Mouse (Mus musculus) CH12.LX (cell line): ENCODE measurements around the gene Zkscan7.
"Not testable (repeated sequence)": the region's sequence is repeated elsewhere in the genome, so short reads cannot be mapped to it uniquely, and the experiment has no call there.

ENCODE experiments used
- CTCF ChIP-seq, 2 experiments: IDR thresholded peaks in 1 of 2; conservative IDR thresholded peaks in 1 of 2; 2 replicates each; pipeline ENCODE4 v1.5.1; 2011 to 2012; ENCODE audit warnings: low read depth in 2 of 2, low read length in 2 of 2, improper control_type of control experiment in 1 of 2, inconsistent platforms in 1 of 2, mild to moderate bottlenecking in 1 of 2, moderate library complexity in 1 of 2
- E2F4 ChIP-seq: IDR thresholded peaks from 2 replicates; pipeline ENCODE4 v1.6.1; 2011; ENCODE audit warnings: low read depth, low read length, improper control_type of control experiment; ENCODE audit not compliant: insufficient replicate concordance
- EP300 ChIP-seq: IDR thresholded peaks from 2 replicates; pipeline ENCODE4 v1.6.1; 2011; ENCODE audit warnings: low read length, improper control_type of control experiment
- HCFC1 ChIP-seq: IDR thresholded peaks from 2 replicates; pipeline ENCODE4 v1.6.1; 2012; ENCODE audit warnings: low read depth, mild to moderate bottlenecking, inconsistent platforms, low read length, improper control_type of control experiment
- KAT2A ChIP-seq: IDR thresholded peaks from 2 replicates; pipeline ENCODE4 v1.6.1; 2012; ENCODE audit warnings: low read length, improper control_type of control experiment, inconsistent platforms; ENCODE audit not compliant: insufficient replicate concordance
- MAFK ChIP-seq: IDR thresholded peaks from 2 replicates; pipeline ENCODE4 v1.6.1; 2011; ENCODE audit warnings: low read length, improper control_type of control experiment; ENCODE audit not compliant: insufficient replicate concordance
- MAX ChIP-seq: IDR thresholded peaks from 2 replicates; pipeline ENCODE4 v1.6.1; 2011; ENCODE audit warnings: low read length, improper control_type of control experiment
- MEF2A ChIP-seq: IDR thresholded peaks from 2 replicates; pipeline ENCODE4 v1.6.1; 2014; ENCODE audit warnings: low read depth, mild to moderate bottlenecking, inconsistent platforms, low read length, improper control_type of control experiment, borderline replicate concordance
- MXI1 ChIP-seq: IDR thresholded peaks from 2 replicates; pipeline ENCODE4 v1.6.1; 2011; ENCODE audit warnings: mild to moderate bottlenecking, low read depth, low read length, improper control_type of control experiment
- MYC ChIP-seq: IDR thresholded peaks from 2 replicates; pipeline ENCODE4 v1.6.1; 2011; ENCODE audit warnings: low read depth, mild to moderate bottlenecking, improper control_type of control experiment, low read length
- SMC3 ChIP-seq: IDR thresholded peaks from 2 replicates; pipeline ENCODE4 v1.6.1; 2011; ENCODE audit warnings: low read depth, low read length, improper control_type of control experiment
- USF1 ChIP-seq: IDR thresholded peaks from 2 replicates; pipeline ENCODE4 v1.6.1; 2014; ENCODE audit warnings: low read depth, mild to moderate bottlenecking, inconsistent platforms, low read length, improper control_type of control experiment
- ZKSCAN1 ChIP-seq: IDR thresholded peaks from 2 replicates; pipeline ENCODE4 v1.6.1; 2012; ENCODE audit warnings: low read depth, inconsistent platforms, low read length, improper control_type of control experiment, borderline replicate concordance

DNA sequence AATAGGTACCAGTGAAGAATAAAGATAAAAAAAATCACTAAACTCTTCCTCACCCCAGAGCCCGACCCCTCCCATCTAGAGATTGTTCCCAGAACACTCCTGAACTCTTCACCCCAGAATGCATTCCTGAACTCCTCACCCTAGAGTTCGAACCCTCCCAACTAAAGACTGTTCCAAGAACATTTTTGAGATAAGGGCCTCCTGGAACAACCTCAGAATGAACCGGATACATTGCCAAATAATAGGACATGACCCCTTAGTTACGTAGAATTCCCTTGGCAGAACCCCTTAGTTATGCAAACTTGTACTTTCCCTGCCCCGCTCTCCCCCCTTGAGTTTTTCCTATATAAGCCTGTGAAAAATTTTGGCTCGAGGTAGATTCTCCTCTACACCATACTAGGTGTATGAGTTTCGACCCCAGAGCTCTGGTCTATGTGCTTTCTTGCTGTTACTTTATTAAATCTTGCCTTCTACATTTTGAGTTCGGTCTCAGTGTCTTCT lies 37.6 kb upstream of the Zkscan7 start:
- TF ChIP-seq MAX; CTCF (conservative IDR thresholded peaks at IDR 0.05 in 1 of 2, IDR thresholded peaks at IDR 0.05 in 1 of 2; ENCODE audit: low read depth in 2 of 2, low read length in 2 of 2); EP300; MXI1; MEF2A; MAFK; USF1; KAT2A; MYC; HCFC1; ZKSCAN1; SMC3; E2F4: not testable (repeated sequence)
